Mouse (Mus musculus): ENCODE data around the gene Tfb2m. TPM values are rescaled to one million over a fixed set of nuclear protein-coding genes. Genes with fewer than 3 reads are reported as not detected.
A peak's percentile ranks its signal among the peaks of the same experiment; 100 is the strongest.

Gene Tfb2m
- polyA plus RNA-seq, 1 experiment from 2014 or later: 36.1 TPM

DNA sequence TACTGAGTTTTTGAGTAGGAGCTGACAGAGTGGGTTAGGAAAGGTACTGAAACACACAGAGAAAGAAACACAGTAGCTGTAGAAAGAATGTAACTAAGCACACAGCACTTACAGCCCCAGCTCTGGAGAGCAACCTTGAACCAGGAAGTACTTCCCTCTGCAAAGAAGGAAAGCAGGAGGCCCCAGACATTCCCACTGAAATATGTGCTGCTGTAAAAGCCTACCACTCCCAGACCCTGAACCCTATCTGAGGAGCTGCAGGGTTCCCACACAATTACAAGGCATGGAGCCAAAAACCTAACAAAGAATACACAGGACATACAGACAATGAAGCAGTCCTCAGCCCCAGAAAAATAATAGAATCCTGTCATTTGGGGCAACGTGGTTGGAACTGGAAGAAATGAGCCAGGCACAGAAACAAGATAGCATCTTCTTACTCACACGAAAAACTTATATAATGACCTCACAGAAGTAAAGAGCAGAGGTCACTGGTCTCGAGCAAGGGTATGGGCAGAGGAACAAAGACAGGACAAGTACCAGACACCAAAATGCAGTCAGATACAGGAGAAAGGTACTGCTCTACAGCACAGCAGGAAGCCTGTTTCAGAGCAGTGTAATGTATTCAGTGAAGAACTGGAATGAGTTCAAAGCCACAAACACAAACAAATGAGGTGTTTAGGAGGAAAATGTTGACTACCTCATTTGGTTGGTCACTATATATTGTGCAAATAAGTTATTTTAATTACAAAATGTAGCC is 60.1 kb downstream of the Tfb2m start:
- peak; percentile 68; the same call in 1 of the 2 replicates for ATAC-seq

GRCm38 (mm10) chr1:179480862-179481261 is 65.2 kb downstream of the Tfb2m start:
- Histone ChIP-seq H3K27me3 (replicated peaks) (no peaks in the 10 kb centered on the region), H3K27ac (no peak overlapping the region), H3K9ac (no peak overlapping the region), H3K36me3 (no peaks in the 10 kb centered on the region), H3K9me3 (no peaks in the 10 kb centered on the region), H3K4me2 (replicated peaks) (no peak overlapping the region), H3K4me1 (replicated peaks) (peaks cover 3% of the 10 kb centered on the region; the same call in 1 of the 2 replicates), H3K4me3 (replicated peaks) (no peak overlapping the region)
- no peak for ATAC-seq
- WGBS: 64% methylated on average over 4 of the region's 4 CpGs

More for the DNA sequence above, 60.1 kb downstream of the Tfb2m start:
- Histone ChIP-seq H3K27ac (0 out of 2 replicates have a peak overlapping the region, but pooled peaks have one; percentile 19), H3K9ac (no peak overlapping the region), H3K27me3 (replicated peaks) (no peaks in the 10 kb centered on the region), H3K4me1 (replicated peaks) (0 out of 2 replicates have a peak, but pooled peaks cover 12% of the 10 kb centered on the region), H3K36me3 (no peaks in the 10 kb centered on the region), H3K4me3 (replicated peaks) (no peak overlapping the region), H3K4me2 (replicated peaks) (no peak overlapping the region), H3K9me3 (no peaks in the 10 kb centered on the region)
- WGBS: 30% methylated on average over 3 of the region's 3 CpGs

Other genes starting within 250 kb of the Tfb2m start
- 15.3 and 18.1 TPM in 2 replicates for gene Smyd3, start 28.2 kb downstream of the Tfb2m start, polyA plus RNA-seq (2015; fragmentation: Nextera tagmentation; extraction: Ambion mirVana)
- 11.0 and 11.8 TPM in 2 replicates for gene Cnst, start 103 bp upstream of the Tfb2m start, polyA plus RNA-seq (2015; fragmentation: Nextera tagmentation; extraction: Ambion mirVana)
- gene Sccpdh, start 121.9 kb upstream of the Tfb2m start, polyA plus RNA-seq (2015; fragmentation: Nextera tagmentation; extraction: Ambion mirVana): 45.1 and 51.8 TPM in 2 replicates
- not detected in 2 replicates for gene Kif28, start 199.0 kb upstream of the Tfb2m start, polyA plus RNA-seq (2015; fragmentation: Nextera tagmentation; extraction: Ambion mirVana)